ENCODE assay signal across 17 mouse cellular contexts in genomic region chr6:127434648-127434984, GRCm38 (mm10).
"Had no signal": no experiment of that assay in that cellular context is flagged by ENCODE, and none has a peak within 500 bp of the region (broad histone marks: within the 10 kb centered on the region; RNA-seq: fewer than 3 reads in every experiment).

No protein-coding gene starts in this region.

- DNase-seq: cerebellum, adult 8-10 months; cerebellum, adult 9-10 months; cerebellum, adult 9-11 months; cerebellum, postnatal 10 days; cerebellum, postnatal 14 days; cerebellum, postnatal 25 days; cerebellum, postnatal 36 days; embryo, embryonic 11 days; forebrain, postnatal 0 days; gastrocnemius, adult 2 months; gastrocnemius, postnatal 10 days; gastrocnemius, postnatal 14 days; gastrocnemius, postnatal 25 days; gastrocnemius, postnatal 36 days; heart, adult 11 months; heart, adult 18-20 months; heart, adult 2 months had no signal
